Mouse (Mus musculus) heart, embryonic 15.5 days (tissue): ENCODE results near the gene Bcl9l. TPM values are rescaled to one million over a fixed set of nuclear protein-coding genes. Genes with fewer than 3 reads are reported as not detected.

ENCODE experiments used
- ATAC-seq: fragments of 200-750 bp; cut with Nextera tagmentation; replicated peaks from 2 replicates; pipeline ENCODE4 v1.8.0; 2017; ENCODE audit warnings: low read depth, moderate TSS enrichment; ENCODE audit not compliant: insufficient number of reproducible peaks, insufficient read depth, low FRiP score
- H3K27ac ChIP-seq: fragments of 300-500 bp; sonication (generic); 2 replicates; pipeline ENCODE4 v1.5.1; 2015; ENCODE audit warnings: mild to moderate bottlenecking, inconsistent platforms
- H3K27me3 ChIP-seq: fragments of 300-500 bp; sonication (generic); 2 replicates; pipeline ENCODE4 v1.6.1; 2015; ENCODE audit warnings: inconsistent platforms
- H3K36me3 ChIP-seq: fragments of 300-500 bp; sonication (generic); 2 replicates; pipeline ENCODE4 v1.6.1; 2015; ENCODE audit warnings: mild to moderate bottlenecking, inconsistent platforms
- H3K4me1 ChIP-seq: fragments of 300-500 bp; sonication (generic); replicated peaks from 2 replicates; pipeline ENCODE4 v1.6.1; 2015; ENCODE audit warnings: inconsistent platforms
- H3K4me2 ChIP-seq: fragments of 300-500 bp; sonication (generic); 2 replicates; pipeline ENCODE4 v1.6.1; 2015; ENCODE audit warnings: inconsistent platforms, mild to moderate bottlenecking, moderate library complexity
- H3K4me3 ChIP-seq: fragments of 300-500 bp; sonication (generic); 2 replicates; pipeline ENCODE4 v1.5.1; 2015; ENCODE audit warnings: mild to moderate bottlenecking, inconsistent platforms
- H3K9ac ChIP-seq: fragments of 300-500 bp; sonication (generic); 2 replicates; pipeline ENCODE4 v1.6.1; 2015; ENCODE audit warnings: mild to moderate bottlenecking, inconsistent platforms
- H3K9me3 ChIP-seq: fragments of 300-500 bp; sonication (generic); replicated peaks from 2 replicates; pipeline ENCODE4 v1.6.1; 2016; ENCODE audit warnings: inconsistent platforms
- WGBS: fragments of 180-500 bp; shearing (Covaris S2); methylation state at CpG from one replicate; pipeline ENCODE4 v1.1.7; 2015; ENCODE audit warnings: mixed read lengths; 5-methylcytosine and 5-hydroxymethylcytosine counted together
- polyA plus RNA-seq: library from polyadenylated mRNA; unstranded; fragments of >200 nt; fragmentation: Nextera tagmentation; extraction: Ambion mirVana; gene quantifications from 2 replicates; pipeline ENCODE4 v1.2.1, GENCODE M21; 2015

Gene Bcl9l
- polyA plus RNA-seq, 1 experiment from 2014 or later, result 9.1 TPM

DNA sequence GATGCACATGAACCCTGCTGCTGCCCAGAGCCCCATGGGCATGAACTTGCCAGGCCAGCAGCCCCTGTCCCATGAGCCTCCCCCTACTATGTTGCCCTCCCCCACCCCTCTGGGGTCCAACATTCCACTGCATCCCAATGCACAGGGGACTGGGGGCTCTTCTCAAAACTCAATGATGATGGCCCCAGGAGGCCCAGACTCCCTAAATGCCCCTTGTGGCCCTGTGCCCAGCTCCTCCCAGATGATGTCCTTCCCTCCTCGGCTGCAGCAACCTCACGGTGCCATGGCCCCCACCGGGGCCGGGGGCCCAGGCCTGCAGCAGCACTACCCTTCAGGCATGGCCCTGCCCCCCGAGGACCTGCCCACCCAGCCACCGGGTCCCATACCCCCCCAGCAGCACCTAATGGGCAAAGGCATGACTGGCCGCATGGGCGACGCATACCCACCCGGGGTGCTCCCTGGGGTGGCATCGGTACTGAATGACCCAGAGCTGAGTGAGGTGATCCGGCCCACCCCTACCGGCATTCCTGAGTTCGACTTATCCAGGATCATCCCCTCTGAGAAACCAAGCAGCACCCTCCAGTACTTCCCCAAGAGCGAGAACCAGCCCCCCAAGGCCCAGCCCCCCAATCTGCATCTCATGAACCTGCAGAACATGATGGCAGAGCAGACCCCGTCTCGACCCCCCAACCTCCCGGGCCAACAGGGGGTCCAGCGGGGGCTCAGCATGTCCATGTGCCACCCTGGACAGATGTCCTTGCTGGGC lies 26.3 kb downstream of the Bcl9l start:
- Histone ChIP-seq H3K4me1 (peaks cover 68% of the 10 kb centered on the region), H3K9ac (peak overlapping the region; percentile 51), H3K27ac (peak overlapping the region; percentile 84), H3K9me3 (no peaks in the 10 kb centered on the region), H3K27me3 (no peaks in the 10 kb centered on the region), H3K36me3 (peaks cover 53% of the 10 kb centered on the region), H3K4me3 (peak overlapping the region; percentile 47), H3K4me2 (peak overlapping the region; percentile 73)
- 77% methylated on average over 19 of the region's 19 CpGs for WGBS
- no peak for ATAC-seq

- ATAC-seq, result peak; percentile 33; the same call in 1 of the 2 replicates
- Histone ChIP-seq H3K36me3 (peaks cover 45% of the 10 kb centered on the region), H3K27ac (peak overlapping the region; percentile 84), H3K4me2 (peak overlapping the region; percentile 73), H3K27me3 (no peaks in the 10 kb centered on the region), H3K9me3 (no peaks in the 10 kb centered on the region), H3K9ac (peak overlapping the region; percentile 51), H3K4me1 (peaks cover 68% of the 10 kb centered on the region), H3K4me3 (peak overlapping the region; percentile 47)
- WGBS, result 9% methylated on average over 26 of the region's 27 CpGs
Observed at GRCm38 (mm10) chr9:44509487-44510354, 27.1 kb downstream of the Bcl9l start.

GRCm38 (mm10) chr9:44510355-44510871 lies 27.8 kb downstream of the Bcl9l start:
- 35% methylated on average over 9 of the region's 9 CpGs for WGBS
- Histone ChIP-seq H3K4me1 (peaks cover 62% of the 10 kb centered on the region), H3K36me3 (peaks cover 40% of the 10 kb centered on the region), H3K4me3 (no peak overlapping the region; the same call in 1 of the 2 replicates), H3K9ac (peak overlapping the region; percentile 51), H3K27me3 (no peaks in the 10 kb centered on the region), H3K9me3 (no peaks in the 10 kb centered on the region), H3K27ac (peak overlapping the region; percentile 84), H3K4me2 (peak overlapping the region; percentile 73)
- ATAC-seq, result 0 out of 2 replicates have a peak, but pooled peaks have one; percentile 9

GRCm38 (mm10) chr9:44510872-44511601 lies 28.4 kb downstream of the Bcl9l start:
- Histone ChIP-seq H3K4me1 (peaks cover 61% of the 10 kb centered on the region), H3K27me3 (no peaks in the 10 kb centered on the region), H3K9me3 (no peaks in the 10 kb centered on the region), H3K9ac (0 out of 2 replicates have a peak overlapping the region, but pooled peaks have one; percentile 51), H3K27ac (peak overlapping the region; percentile 84), H3K36me3 (peaks cover 33% of the 10 kb centered on the region), H3K4me3 (no peak overlapping the region), H3K4me2 (peak overlapping the region; percentile 73)
- peak; percentile 25; the same call in 1 of the 2 replicates for ATAC-seq
- 51% methylated on average over 5 of the region's 5 CpGs for WGBS

GRCm38 (mm10) chr9:44511935-44512716 lies 29.5 kb downstream of the Bcl9l start:
- Histone ChIP-seq H3K27me3 (no peaks in the 10 kb centered on the region), H3K9ac (no peak overlapping the region), H3K36me3 (peaks cover 22% of the 10 kb centered on the region), H3K4me1 (peaks cover 61% of the 10 kb centered on the region), H3K4me2 (no peak overlapping the region), H3K4me3 (no peak overlapping the region), H3K9me3 (no peaks in the 10 kb centered on the region), H3K27ac (peak overlapping the region; percentile 15)
- no peak for ATAC-seq
- WGBS, result 50% methylated on average over 9 of the region's 9 CpGs

DNA sequence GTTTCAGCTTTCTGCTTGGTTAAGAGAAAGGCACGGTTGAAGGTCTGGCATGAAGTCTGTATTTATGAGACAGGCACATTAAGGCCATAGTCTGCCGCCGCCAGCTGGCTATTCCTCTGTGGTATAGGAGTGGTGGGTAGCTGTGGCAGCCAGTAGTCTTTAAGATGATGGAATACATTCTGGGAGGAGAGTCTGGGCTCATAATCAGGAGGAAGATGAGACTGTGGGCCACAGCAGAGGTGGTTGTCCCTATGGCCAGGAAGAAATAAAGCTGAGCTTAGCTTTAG lies 30.0 kb downstream of the Bcl9l start:
- Histone ChIP-seq H3K27me3 (no peaks in the 10 kb centered on the region), H3K36me3 (peaks cover 17% of the 10 kb centered on the region; the same call in 1 of the 2 replicates), H3K4me1 (peaks cover 61% of the 10 kb centered on the region), H3K27ac (peak overlapping the region; percentile 15), H3K4me2 (no peak overlapping the region), H3K9me3 (no peaks in the 10 kb centered on the region), H3K9ac (no peak overlapping the region), H3K4me3 (no peak overlapping the region)
- no peak for ATAC-seq
- WGBS, result 83% methylated on average over 3 of the region's 3 CpGs

- Histone ChIP-seq H3K27ac (peak overlapping the region; percentile 15; the same call in 1 of the 2 replicates), H3K9ac (no peak overlapping the region), H3K27me3 (no peaks in the 10 kb centered on the region), H3K4me1 (peaks cover 63% of the 10 kb centered on the region), H3K4me3 (no peak overlapping the region), H3K9me3 (no peaks in the 10 kb centered on the region), H3K4me2 (no peak overlapping the region), H3K36me3 (peaks cover 13% of the 10 kb centered on the region; the same call in 1 of the 2 replicates)
- no peak for ATAC-seq
- WGBS, result 81% methylated on average over 11 of the region's 11 CpGs
Observed at GRCm38 (mm10) chr9:44513121-44513520, 30.5 kb downstream of the Bcl9l start.

DNA sequence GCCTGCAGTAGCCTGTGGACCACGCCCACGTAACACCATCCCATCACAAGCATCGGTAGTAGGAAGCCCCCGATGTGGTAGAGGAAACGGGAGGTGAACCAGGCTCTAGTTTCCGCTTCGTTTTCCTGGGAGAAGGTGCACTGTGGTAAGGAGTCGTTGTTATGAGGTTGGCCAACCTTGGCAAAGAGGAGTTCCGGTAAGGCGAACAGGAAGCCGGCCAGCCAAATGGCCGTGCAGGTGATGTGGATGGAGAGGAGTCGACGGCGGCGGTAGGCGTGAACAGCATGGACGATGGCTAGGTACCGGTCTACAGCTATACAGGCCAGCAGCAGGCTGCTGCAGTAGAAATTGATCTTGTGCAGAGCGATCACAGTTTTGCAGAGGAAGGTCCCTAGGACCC lies 31.0 kb downstream of the Bcl9l start:
- H3K9ac ChIP-seq, result no peak overlapping the region
- no peaks in the 10 kb centered on the region for H3K27me3 ChIP-seq
- ATAC-seq, result no peak
- peaks cover 8% of the 10 kb centered on the region; the same call in 1 of the 2 replicates for H3K36me3 ChIP-seq
- peaks cover 59% of the 10 kb centered on the region for H3K4me1 ChIP-seq
- H3K9me3 ChIP-seq, result no peaks in the 10 kb centered on the region
- H3K4me2 ChIP-seq, result no peak overlapping the region
- H3K4me3 ChIP-seq, result no peak overlapping the region
- H3K27ac ChIP-seq, result no peak overlapping the region
- 72% methylated on average over 20 of the region's 20 CpGs for WGBS

GRCm38 (mm10) chr9:44514147-44514546 lies 31.5 kb downstream of the Bcl9l start:
- ATAC-seq, result no peak
- Histone ChIP-seq H3K27me3 (no peaks in the 10 kb centered on the region), H3K27ac (no peak overlapping the region), H3K36me3 (peaks cover 4% of the 10 kb centered on the region; the same call in 1 of the 2 replicates), H3K4me2 (no peak overlapping the region), H3K4me3 (no peak overlapping the region), H3K4me1 (peaks cover 53% of the 10 kb centered on the region), H3K9ac (no peak overlapping the region), H3K9me3 (no peaks in the 10 kb centered on the region)
- WGBS, result 82% methylated on average over 5 of the region's 5 CpGs

DNA sequence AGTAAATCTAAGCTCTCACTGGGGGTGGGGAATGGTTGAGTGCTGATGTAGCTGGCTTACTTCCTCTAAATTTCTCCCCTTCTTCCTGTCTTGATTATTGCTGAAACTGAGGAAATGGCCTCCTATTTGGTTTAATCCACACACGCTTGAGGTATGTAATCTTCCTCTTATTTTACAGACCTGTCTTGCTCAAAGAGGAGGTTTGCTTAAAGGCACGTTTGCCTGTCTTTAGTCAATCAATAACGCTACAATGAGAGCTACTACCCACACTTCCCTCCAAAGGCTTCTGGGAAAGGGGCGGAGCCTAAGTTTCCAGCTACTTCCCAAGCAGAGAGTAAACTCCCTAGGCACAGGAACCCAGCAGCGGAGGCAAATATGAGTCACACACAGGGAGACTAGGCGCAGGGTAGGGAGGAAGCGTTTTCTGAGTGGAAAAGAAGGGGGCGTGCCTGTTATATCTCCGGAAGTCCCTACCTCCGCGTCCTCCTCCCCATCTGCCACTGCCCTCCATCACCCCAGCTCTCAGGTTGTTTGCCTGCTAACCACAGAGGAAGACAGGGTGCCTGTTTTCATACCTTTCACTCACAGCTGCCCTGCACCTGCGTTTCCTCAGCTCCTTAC lies 32.6 kb downstream of the Bcl9l start:
- Histone ChIP-seq H3K9me3 (no peaks in the 10 kb centered on the region), H3K4me3 (no peak overlapping the region), H3K27ac (peak overlapping the region; percentile 46), H3K4me1 (peaks cover 42% of the 10 kb centered on the region), H3K9ac (no peak overlapping the region), H3K4me2 (peak overlapping the region; percentile 26), H3K27me3 (no peaks in the 10 kb centered on the region), H3K36me3 (no peaks in the 10 kb centered on the region)
- 46% methylated on average over 12 of the region's 12 CpGs for WGBS
- ATAC-seq, result peak; percentile 54
